Mouse (Mus musculus): ENCODE measurements around the gene Ccdc190. TPM values are rescaled to one million over a fixed set of nuclear protein-coding genes. Genes with fewer than 3 reads are reported as not detected.

Ccdc190 gene
- polyA plus RNA-seq, 1 experiment: 8.5 TPM

- DNase-seq (ENCODE audit: low read depth): peak; percentile 89
- no peak for TF ChIP-seq POLR2A (IDR thresholded peaks at IDR 0.05; ENCODE audit: borderline replicate concordance, extremely low read depth, insufficient read depth, insufficient read length, poor library complexity, severe bottlenecking)
- TF ChIP-seq CTCF (IDR thresholded peaks at IDR 0.05; ENCODE audit: borderline replicate concordance, extremely low read depth, insufficient read depth, insufficient read length): peak; percentile 67; the same call in 1 of the 2 replicates
Measured at GRCm38 (mm10) chr1:169934005-169934725, 5.7 kb downstream of the Ccdc190 start.

- TF ChIP-seq CTCF (IDR thresholded peaks at IDR 0.05; ENCODE audit: borderline replicate concordance, extremely low read depth, insufficient read depth, insufficient read length) (peak; percentile 41), POLR2A (IDR thresholded peaks at IDR 0.05; ENCODE audit: borderline replicate concordance, extremely low read depth, insufficient read depth, insufficient read length, poor library complexity, severe bottlenecking) (no peak)
- DNase-seq (ENCODE audit: low read depth): peak; percentile 71
Measured at GRCm38 (mm10) chr1:169939345-169939744, 10.9 kb downstream of the Ccdc190 start.

DNA sequence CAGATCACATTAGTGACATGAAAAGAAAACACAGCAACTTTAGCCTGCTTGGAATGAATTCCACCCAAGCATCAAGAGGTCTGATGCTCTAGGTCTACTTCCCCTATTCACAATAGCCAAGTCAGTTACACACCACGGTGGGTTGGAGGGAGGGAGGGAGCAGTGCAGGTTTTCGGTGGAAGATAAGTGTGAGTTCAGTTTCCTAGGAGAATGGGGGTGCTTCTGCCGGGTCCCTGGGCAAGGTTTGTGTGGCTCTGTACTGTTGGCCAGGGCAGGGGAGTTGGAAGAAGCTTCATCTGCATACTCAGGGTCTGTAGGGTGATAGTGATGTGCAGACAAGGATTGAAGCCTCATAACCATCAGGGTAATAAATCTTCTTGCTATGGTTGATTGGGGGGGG, 17.6 kb downstream of the Ccdc190 start:
- TF ChIP-seq POLR2A (IDR thresholded peaks at IDR 0.05; ENCODE audit: borderline replicate concordance, extremely low read depth, insufficient read depth, insufficient read length, poor library complexity, severe bottlenecking): no peak
- no peak for TF ChIP-seq CTCF (IDR thresholded peaks at IDR 0.05; ENCODE audit: borderline replicate concordance, extremely low read depth, insufficient read depth, insufficient read length)
- DNase-seq (ENCODE audit: low read depth): no peak

- TF ChIP-seq POLR2A (IDR thresholded peaks at IDR 0.05; ENCODE audit: borderline replicate concordance, extremely low read depth, insufficient read depth, insufficient read length, poor library complexity, severe bottlenecking): no peak
- no peak for TF ChIP-seq CTCF (IDR thresholded peaks at IDR 0.05; ENCODE audit: borderline replicate concordance, extremely low read depth, insufficient read depth, insufficient read length)
- no peak for DNase-seq (ENCODE audit: low read depth)
Measured at GRCm38 (mm10) chr1:169947654-169948053, 19.2 kb downstream of the Ccdc190 start.

GRCm38 (mm10) chr1:169948280-169948679, 19.8 kb downstream of the Ccdc190 start:
- DNase-seq (ENCODE audit: low read depth): no peak
- TF ChIP-seq CTCF (IDR thresholded peaks at IDR 0.05; ENCODE audit: borderline replicate concordance, extremely low read depth, insufficient read depth, insufficient read length) (no peak), POLR2A (IDR thresholded peaks at IDR 0.05; ENCODE audit: borderline replicate concordance, extremely low read depth, insufficient read depth, insufficient read length, poor library complexity, severe bottlenecking) (no peak)

DNA sequence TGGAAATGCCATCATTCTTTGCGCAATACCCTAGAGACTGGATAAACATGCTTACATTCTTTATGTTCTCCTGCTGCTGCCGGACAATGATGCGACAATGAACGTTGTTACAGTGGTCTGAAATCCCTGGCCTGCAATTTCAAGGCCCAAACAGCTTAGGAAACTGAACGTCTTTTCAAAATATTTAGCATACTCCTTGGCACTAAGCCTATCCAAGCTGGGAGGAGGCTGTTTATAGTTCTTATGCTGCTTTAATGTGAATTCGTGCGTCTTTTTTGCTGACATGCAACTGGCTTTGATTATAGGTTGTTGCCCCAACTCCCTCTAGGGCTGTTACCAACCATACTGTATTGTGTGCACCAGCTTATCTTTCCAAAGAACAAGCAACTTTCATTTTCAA, 20.4 kb downstream of the Ccdc190 start:
- TF ChIP-seq CTCF (IDR thresholded peaks at IDR 0.05; ENCODE audit: borderline replicate concordance, extremely low read depth, insufficient read depth, insufficient read length): no peak
- TF ChIP-seq POLR2A (IDR thresholded peaks at IDR 0.05; ENCODE audit: borderline replicate concordance, extremely low read depth, insufficient read depth, insufficient read length, poor library complexity, severe bottlenecking): no peak
- DNase-seq (ENCODE audit: low read depth): no peak

GRCm38 (mm10) chr1:169949981-169950380, 21.5 kb downstream of the Ccdc190 start:
- DNase-seq (ENCODE audit: low read depth): no peak
- no peak for TF ChIP-seq POLR2A (IDR thresholded peaks at IDR 0.05; ENCODE audit: borderline replicate concordance, extremely low read depth, insufficient read depth, insufficient read length, poor library complexity, severe bottlenecking)
- no peak for TF ChIP-seq CTCF (IDR thresholded peaks at IDR 0.05; ENCODE audit: borderline replicate concordance, extremely low read depth, insufficient read depth, insufficient read length)

GRCm38 (mm10) chr1:169950651-169951050, 22.2 kb downstream of the Ccdc190 start:
- no peak for TF ChIP-seq POLR2A (IDR thresholded peaks at IDR 0.05; ENCODE audit: borderline replicate concordance, extremely low read depth, insufficient read depth, insufficient read length, poor library complexity, severe bottlenecking)
- peak; percentile 24; the same call in 1 of the 2 replicates for TF ChIP-seq CTCF (IDR thresholded peaks at IDR 0.05; ENCODE audit: borderline replicate concordance, extremely low read depth, insufficient read depth, insufficient read length)
- no peak for DNase-seq (ENCODE audit: low read depth)

DNA sequence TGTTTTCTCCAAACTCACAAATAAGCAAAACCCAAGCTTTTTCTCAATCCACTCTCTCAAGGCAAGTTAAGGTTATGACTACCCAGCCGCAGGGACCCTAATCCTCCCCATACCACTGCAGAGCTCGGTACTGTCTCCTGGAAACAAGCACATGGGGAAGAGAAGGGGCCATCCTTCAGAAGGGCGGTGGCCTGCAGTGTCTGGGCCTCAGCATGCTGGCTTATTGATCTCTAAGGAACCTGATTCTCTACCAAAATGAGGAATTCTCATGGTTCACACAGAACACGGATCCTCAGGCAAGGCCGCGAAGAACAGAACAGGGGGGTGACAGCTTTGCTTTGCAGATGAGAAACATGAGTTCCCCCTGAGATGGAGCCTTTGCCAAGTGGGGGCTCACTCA, 23.1 kb downstream of the Ccdc190 start:
- DNase-seq (ENCODE audit: low read depth): no peak
- no peak for TF ChIP-seq POLR2A (IDR thresholded peaks at IDR 0.05; ENCODE audit: borderline replicate concordance, extremely low read depth, insufficient read depth, insufficient read length, poor library complexity, severe bottlenecking)
- no peak for TF ChIP-seq CTCF (IDR thresholded peaks at IDR 0.05; ENCODE audit: borderline replicate concordance, extremely low read depth, insufficient read depth, insufficient read length)

GRCm38 (mm10) chr1:169952636-169953035, 24.2 kb downstream of the Ccdc190 start:
- no peak for DNase-seq (ENCODE audit: low read depth)
- no peak for TF ChIP-seq POLR2A (IDR thresholded peaks at IDR 0.05; ENCODE audit: borderline replicate concordance, extremely low read depth, insufficient read depth, insufficient read length, poor library complexity, severe bottlenecking)
- no peak for TF ChIP-seq CTCF (IDR thresholded peaks at IDR 0.05; ENCODE audit: borderline replicate concordance, extremely low read depth, insufficient read depth, insufficient read length)

DNA sequence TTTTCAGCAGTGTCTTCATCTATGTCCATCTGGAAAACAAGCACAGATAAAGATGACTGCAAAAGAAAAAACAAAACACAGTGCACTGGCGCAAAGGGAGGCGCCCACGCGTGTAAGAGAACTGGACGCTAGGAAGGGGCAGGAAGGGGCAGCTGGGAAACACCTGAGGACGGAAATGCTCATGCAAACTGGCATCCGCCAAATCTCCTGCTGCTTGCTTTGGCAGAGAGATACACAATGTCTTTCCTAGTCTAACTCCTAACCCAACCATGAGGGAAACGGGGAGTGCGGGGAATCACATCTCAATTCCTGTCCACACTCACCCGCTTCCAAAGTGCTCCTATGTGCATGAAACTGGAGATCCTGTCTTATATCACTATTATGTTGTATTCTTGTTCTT, 24.7 kb downstream of the Ccdc190 start:
- TF ChIP-seq POLR2A (IDR thresholded peaks at IDR 0.05; ENCODE audit: borderline replicate concordance, extremely low read depth, insufficient read depth, insufficient read length, poor library complexity, severe bottlenecking): no peak
- no peak for TF ChIP-seq CTCF (IDR thresholded peaks at IDR 0.05; ENCODE audit: borderline replicate concordance, extremely low read depth, insufficient read depth, insufficient read length)
- DNase-seq (ENCODE audit: low read depth): no peak

Measured in brain, embryonic 14.5 days (tissue).